Mouse (Mus musculus): ENCODE data around the gene 1700001C02Rik.
A peak's percentile ranks its signal among the peaks of the same experiment; 100 is the strongest.

1700001C02Rik gene

GRCm38 (mm10) chr5:30465861-30466260 lies at the start of gene 1700001C02Rik:
1700001C02Rik (plus strand) TSS chr5:30466047.
- no peak for DNase-seq (ENCODE audit: low spot score in 2 of 2)

GRCm38 (mm10) chr5:30416665-30417064 lies 49.2 kb upstream of the 1700001C02Rik start:
- DNase-seq (ENCODE audit: low spot score in 2 of 2): no peak

GRCm38 (mm10) chr5:30423121-30423520 lies 42.7 kb upstream of the 1700001C02Rik start:
- DNase-seq (ENCODE audit: low spot score in 2 of 2): no peak

GRCm38 (mm10) chr5:30423572-30424244 lies 42.1 kb upstream of the 1700001C02Rik start:
- no peak for DNase-seq (ENCODE audit: low spot score in 2 of 2)

GRCm38 (mm10) chr5:30427406-30427805 lies 38.4 kb upstream of the 1700001C02Rik start:
- DNase-seq (ENCODE audit: low spot score in 2 of 2): no peak

- DNase-seq (ENCODE audit: low spot score in 2 of 2): no peak
Observed at GRCm38 (mm10) chr5:30438931-30439330, 26.9 kb upstream of the 1700001C02Rik start.

- DNase-seq (ENCODE audit: low spot score in 2 of 2): no peak
Observed at GRCm38 (mm10) chr5:30440308-30440906, 25.4 kb upstream of the 1700001C02Rik start.

GRCm38 (mm10) chr5:30442196-30442595 lies 23.7 kb upstream of the 1700001C02Rik start:
- no peak for DNase-seq (ENCODE audit: low spot score in 2 of 2)

GRCm38 (mm10) chr5:30444327-30444895 lies 21.4 kb upstream of the 1700001C02Rik start:
- no peak for DNase-seq (ENCODE audit: low spot score in 2 of 2)

GRCm38 (mm10) chr5:30456056-30456455 lies 9.8 kb upstream of the 1700001C02Rik start:
- peak in 1 of 2 experiments; percentile 20 for DNase-seq (ENCODE audit: low spot score in 2 of 2)

GRCm38 (mm10) chr5:30460155-30460554 lies 5.7 kb upstream of the 1700001C02Rik start:
- DNase-seq (ENCODE audit: low spot score in 2 of 2): no peak

GRCm38 (mm10) chr5:30461821-30462220 lies 4.0 kb upstream of the 1700001C02Rik start, which contains the start of gene Otof:
Otof (minus strand) TSS chr5:30461932.
- peak; percentile 74 to 78 for DNase-seq (ENCODE audit: low spot score in 2 of 2)

- no peak for DNase-seq (ENCODE audit: low spot score in 2 of 2)
Observed at GRCm38 (mm10) chr5:30466315-30466714, 468 bp downstream of the 1700001C02Rik start.

- no peak for DNase-seq (ENCODE audit: low spot score in 2 of 2)
Observed at GRCm38 (mm10) chr5:30470454-30470853, 4.6 kb downstream of the 1700001C02Rik start.

GRCm38 (mm10) chr5:30472148-30472547 lies 6.3 kb downstream of the 1700001C02Rik start:
- no peak for DNase-seq (ENCODE audit: low spot score in 2 of 2)

GRCm38 (mm10) chr5:30476534-30476933 lies 10.7 kb downstream of the 1700001C02Rik start:
- DNase-seq (ENCODE audit: low spot score in 2 of 2): no peak

- peak; percentile 37 to 47 for DNase-seq (ENCODE audit: low spot score in 2 of 2)
Observed at GRCm38 (mm10) chr5:30482319-30482718, 16.5 kb downstream of the 1700001C02Rik start.

GRCm38 (mm10) chr5:30483533-30483932 lies 17.7 kb downstream of the 1700001C02Rik start:
- DNase-seq (ENCODE audit: low spot score in 2 of 2): no peak

- no peak for DNase-seq (ENCODE audit: low spot score in 2 of 2)
Observed at GRCm38 (mm10) chr5:30484591-30484990, 18.7 kb downstream of the 1700001C02Rik start.

- no peak for DNase-seq (ENCODE audit: low spot score in 2 of 2)
Observed at GRCm38 (mm10) chr5:30485136-30485535, 19.3 kb downstream of the 1700001C02Rik start.

- DNase-seq (ENCODE audit: low spot score in 2 of 2): no peak
Observed at GRCm38 (mm10) chr5:30490215-30490614, 24.4 kb downstream of the 1700001C02Rik start.

GRCm38 (mm10) chr5:30490845-30491244 lies 25.0 kb downstream of the 1700001C02Rik start:
- no peak for DNase-seq (ENCODE audit: low spot score in 2 of 2)

GRCm38 (mm10) chr5:30493723-30494122 lies 27.9 kb downstream of the 1700001C02Rik start:
- no peak for DNase-seq (ENCODE audit: low spot score in 2 of 2)
